Mouse (Mus musculus) MEL (cell line): ENCODE results near the gene Zfp64. TPM values are rescaled to one million over a fixed set of nuclear protein-coding genes. Genes with fewer than 3 reads are reported as not detected.

Experiments used
- DNase-seq: peaks from one replicate; pipeline ENCODE4 v3.0.0; 2011; ENCODE audit warnings: low read depth, low spot score
- H3K27ac ChIP-seq: 2 replicates; pipeline ENCODE4 v1.5.1; 2012; ENCODE audit warnings: low read depth, mild to moderate bottlenecking, control low read depth, low read length, moderate library complexity; ENCODE audit not compliant: control insufficient read depth
- H3K27me3 ChIP-seq, 2 experiments: fragments of 150-350 bp in 1 of 2; sonication (generic) in 1 of 2; 2 replicates each; pipeline ENCODE4 v1.6.1; 2012; ENCODE audit warnings: low read length in 2 of 2, mild to moderate bottlenecking in 2 of 2, improper control_type of control experiment in 1 of 2, moderate library complexity in 1 of 2; ENCODE audit not compliant: insufficient read depth in 2 of 2, control insufficient read depth in 1 of 2
- H3K36me3 ChIP-seq, 2 experiments: 2 replicates each; pipeline ENCODE4 v1.6.1; 2012 to 2014; ENCODE audit warnings: low read length in 2 of 2, improper control_type of control experiment in 1 of 2, inconsistent platforms in 1 of 2, mild to moderate bottlenecking in 1 of 2; ENCODE audit not compliant: insufficient read depth in 2 of 2, control insufficient read depth in 1 of 2
- H3K4me1 ChIP-seq, 2 experiments: fragments of 150-350 bp in 1 of 2; sonication (generic) in 1 of 2; 2 replicates each; pipeline ENCODE4 v1.6.1; 2012; ENCODE audit warnings: low read length in 2 of 2, improper control_type of control experiment in 1 of 2, mild to moderate bottlenecking in 1 of 2; ENCODE audit not compliant: insufficient read depth in 2 of 2, control insufficient read depth in 1 of 2
- H3K4me3 ChIP-seq, 2 experiments: fragments of 150-350 bp in 1 of 2; sonication (generic) in 1 of 2; 2 replicates each; pipeline ENCODE4 v1.5.1; 2012; ENCODE audit warnings: low read depth in 2 of 2, low read length in 2 of 2, mild to moderate bottlenecking in 2 of 2, moderate library complexity in 2 of 2, control low read depth in 1 of 2, improper control_type of control experiment in 1 of 2; ENCODE audit not compliant: control insufficient read depth in 1 of 2, insufficient read depth in 1 of 2
- H3K79me2 ChIP-seq: 2 replicates; pipeline ENCODE4 v1.6.1; 2012; ENCODE audit warnings: mild to moderate bottlenecking, low read length, moderate library complexity; ENCODE audit not compliant: control insufficient read depth, poor library complexity, insufficient read depth
- H3K9ac ChIP-seq: 2 replicates; pipeline ENCODE4 v1.6.1; 2012; ENCODE audit warnings: low read depth, mild to moderate bottlenecking, control low read depth, low read length, moderate library complexity; ENCODE audit not compliant: control insufficient read depth, poor library complexity, severe bottlenecking
- H3K9me3 ChIP-seq: fragments of 150-350 bp; sonication (generic); replicated peaks from 2 replicates; pipeline ENCODE4 v1.6.1; 2012; ENCODE audit warnings: mild to moderate bottlenecking, low read length, improper control_type of control experiment, moderate library complexity; ENCODE audit not compliant: insufficient read depth
- BHLHE40 ChIP-seq: IDR thresholded peaks from 2 replicates; pipeline ENCODE4 v1.6.1; 2012; ENCODE audit warnings: low read depth, mild to moderate bottlenecking, inconsistent platforms, low read length, improper control_type of control experiment, borderline replicate concordance
- CHD2 ChIP-seq: IDR thresholded peaks from 2 replicates; pipeline ENCODE4 v1.6.1; 2011; ENCODE audit warnings: low read length, improper control_type of control experiment
- E2F4 ChIP-seq: IDR thresholded peaks from 2 replicates; pipeline ENCODE4 v1.6.1; 2011; ENCODE audit warnings: low read depth, low read length, improper control_type of control experiment, borderline replicate concordance
- ELF1 ChIP-seq: IDR thresholded peaks from 2 replicates; pipeline ENCODE4 v1.6.1; 2014; ENCODE audit warnings: low read depth, mild to moderate bottlenecking, inconsistent platforms, low read length, improper control_type of control experiment, moderate library complexity
- EP300 ChIP-seq, 2 experiments: IDR thresholded peaks; 2 replicates each; pipeline ENCODE4 v1.6.1; 2011; ENCODE audit warnings: improper control_type of control experiment in 2 of 2, low read length in 2 of 2, low read depth in 1 of 2, mild to moderate bottlenecking in 1 of 2
- ETS1 ChIP-seq: IDR thresholded peaks from 2 replicates; pipeline ENCODE4 v1.6.1; 2012; ENCODE audit warnings: low read depth, mild to moderate bottlenecking, inconsistent platforms, low read length, improper control_type of control experiment, moderate library complexity
- HCFC1 ChIP-seq: IDR thresholded peaks from 2 replicates; pipeline ENCODE4 v1.6.1; 2012; ENCODE audit warnings: low read depth, mild to moderate bottlenecking, inconsistent platforms, low read length, improper control_type of control experiment, moderate library complexity
- MAFK ChIP-seq: IDR thresholded peaks from 2 replicates; pipeline ENCODE4 v1.6.1; 2011; ENCODE audit warnings: low read depth, mild to moderate bottlenecking, low read length, improper control_type of control experiment, borderline replicate concordance
- MAX ChIP-seq: IDR thresholded peaks from 2 replicates; pipeline ENCODE4 v1.6.1; 2011; ENCODE audit warnings: low read length, improper control_type of control experiment
- MAZ ChIP-seq: IDR thresholded peaks from 2 replicates; pipeline ENCODE4 v1.6.1; 2012; ENCODE audit warnings: low read depth, mild to moderate bottlenecking, inconsistent platforms, low read length, improper control_type of control experiment
- MXI1 ChIP-seq: IDR thresholded peaks from 2 replicates; pipeline ENCODE4 v1.6.1; 2011; ENCODE audit warnings: mild to moderate bottlenecking, low read depth, low read length, improper control_type of control experiment
- MYC ChIP-seq: IDR thresholded peaks from 2 replicates; pipeline ENCODE4 v1.6.1; 2011; ENCODE audit warnings: low read depth, mild to moderate bottlenecking, low read length, improper control_type of control experiment, moderate library complexity
- NRF1 ChIP-seq: IDR thresholded peaks from 2 replicates; pipeline ENCODE4 v1.6.1; 2014; ENCODE audit warnings: low read depth, mild to moderate bottlenecking, inconsistent platforms, low read length, improper control_type of control experiment, moderate library complexity; ENCODE audit not compliant: poor library complexity, insufficient read depth, severe bottlenecking
- POLR2AphosphoS5 ChIP-seq: IDR thresholded peaks from 2 replicates; pipeline ENCODE4 v1.6.1; 2012; ENCODE audit warnings: low read depth, borderline replicate concordance, mild to moderate bottlenecking, inconsistent platforms, low read length, moderate library complexity, mixed read lengths
- RAD21 ChIP-seq: IDR thresholded peaks from 2 replicates; pipeline ENCODE4 v1.6.1; 2011; ENCODE audit warnings: mild to moderate bottlenecking, low read depth, low read length, improper control_type of control experiment
- TCF12 ChIP-seq: IDR thresholded peaks from 2 replicates; pipeline ENCODE4 v1.6.1; 2014; ENCODE audit warnings: low read depth, mild to moderate bottlenecking, inconsistent platforms, low read length, improper control_type of control experiment, moderate library complexity
- UBTF ChIP-seq: IDR thresholded peaks from 2 replicates; pipeline ENCODE4 v1.6.1; 2012; ENCODE audit warnings: low read depth, mild to moderate bottlenecking, inconsistent platforms, low read length, improper control_type of control experiment, moderate library complexity, borderline replicate concordance; ENCODE audit not compliant: insufficient read depth
- USF1 ChIP-seq: IDR thresholded peaks from 2 replicates; pipeline ENCODE4 v1.6.1; 2014; ENCODE audit warnings: low read depth, mild to moderate bottlenecking, inconsistent platforms, low read length, improper control_type of control experiment, moderate library complexity
- USF2 ChIP-seq, 2 experiments: IDR thresholded peaks; 2 replicates each; pipeline ENCODE4 v1.6.1; 2011 to 2012; ENCODE audit warnings: improper control_type of control experiment in 2 of 2, low read length in 2 of 2, borderline replicate concordance in 1 of 2, inconsistent platforms in 1 of 2, low read depth in 1 of 2, mild to moderate bottlenecking in 1 of 2; ENCODE audit not compliant: insufficient read depth in 1 of 2
- ZMIZ1 ChIP-seq: IDR thresholded peaks from 2 replicates; pipeline ENCODE4 v1.6.1; 2012; ENCODE audit warnings: low read depth, mild to moderate bottlenecking, inconsistent platforms, low read length, improper control_type of control experiment, moderate library complexity
- ZNF384 ChIP-seq: IDR thresholded peaks from 2 replicates; pipeline ENCODE4 v1.6.1; 2012; ENCODE audit warnings: low read depth, mild to moderate bottlenecking, inconsistent platforms, low read length, improper control_type of control experiment
- polyA plus RNA-seq, 2 experiments: library from polyadenylated mRNA; stranded (reverse) in 1 of 2; unstranded in 1 of 2; fragments of >175 nt in 1 of 2; fragments of >200 nt in 1 of 2; gene quantifications; 2 replicates each; pipeline versions ENCODE4 v1.2.1 to v1.2.4; 2012; ENCODE audit warnings: low replicate concordance in 2 of 2, low read depth in 1 of 2; ENCODE audit not compliant: insufficient read length in 2 of 2, insufficient read depth in 1 of 2, missing spikeins in 1 of 2
- total RNA-seq: library from RNA; depleted of rRNA; stranded (reverse); fragments of 300-350 nt; gene quantifications from 2 replicates; pipeline ENCODE4 v1.2.3, GENCODE M21; 2012

Zfp64 gene
- total and polyA plus RNA-seq, 3 experiments = 22.4 to 35.8 TPM; not detected in 1

GRCm38 (mm10) chr2:168981951-168982350, 26.6 kb upstream of the Zfp64 start:
- no peak overlapping the region for H3K27ac ChIP-seq
- H3K4me3 ChIP-seq = no peak overlapping the region
- H3K9ac ChIP-seq = no peak overlapping the region
- H3K4me1 ChIP-seq = no peaks in the 10 kb centered on the region
- DNase-seq = no peak
- H3K36me3 ChIP-seq = no peaks in the 10 kb centered on the region
- no peaks in the 10 kb centered on the region for H3K27me3 ChIP-seq
- no peaks in the 10 kb centered on the region for H3K9me3 ChIP-seq
- no peaks in the 10 kb centered on the region for H3K79me2 ChIP-seq
- TF ChIP-seq MAFK (no peak), ETS1 (no peak), HCFC1 (no peak), EP300 (IDR thresholded peaks at IDR 0.05; ENCODE audit: low read depth in 1 of 2, low read length in 2 of 2) (no peak), RAD21 (no peak), E2F4 (no peak), UBTF (no peak), ELF1 (no peak), MYC (no peak), USF1 (no peak), POLR2AphosphoS5 (no peak), TCF12 (no peak), MAX (no peak), BHLHE40 (no peak), ZNF384 (no peak), MAZ (no peak)

- H3K36me3 ChIP-seq = no peaks in the 10 kb centered on the region
- no peaks in the 10 kb centered on the region for H3K27me3 ChIP-seq
- no peaks in the 10 kb centered on the region for H3K4me1 ChIP-seq
- H3K79me2 ChIP-seq = no peaks in the 10 kb centered on the region
- no peak overlapping the region for H3K9ac ChIP-seq
- no peak overlapping the region for H3K4me3 ChIP-seq
- no peaks in the 10 kb centered on the region for H3K9me3 ChIP-seq
- no peak overlapping the region for H3K27ac ChIP-seq
- TF ChIP-seq USF2 (IDR thresholded peaks at IDR 0.05; ENCODE audit: borderline replicate concordance in 1 of 2, insufficient read depth in 1 of 2, low read depth in 1 of 2, low read length in 2 of 2) = no peak
- TF ChIP-seq CHD2 = no peak
- TF ChIP-seq MXI1 = no peak
- TF ChIP-seq NRF1 = no peak
- no peak for TF ChIP-seq ZMIZ1
- no peak for TF ChIP-seq ELF1
- DNase-seq = no peak
These were observed 26.1 kb upstream of the Zfp64 start for GRCm38 (mm10) chr2:168981448-168981847.
